Mouse (Mus musculus) neural tube, postnatal 0 days (tissue): ENCODE measurements around the gene Olfr578. TPM values are rescaled to one million over a fixed set of nuclear protein-coding genes. Genes with fewer than 3 reads are reported as not detected.

Experiments
- polyA plus RNA-seq: library from polyadenylated mRNA; unstranded; fragments of >200 nt; fragmentation: Nextera tagmentation; extraction: Ambion mirVana; gene quantifications from 2 replicates; pipeline ENCODE4 v1.2.1, GENCODE M21; 2015

The Olfr578 gene
- not detected in 2 replicates for polyA plus RNA-seq

GRCm38 (mm10) chr7:102989224-102989623, at the start of gene Olfr578:
Gene Olfr578 (minus strand): TSS chr7:102989324.

GRCm38 (mm10) chr7:103037724-103038123, 48.6 kb upstream of the Olfr578 start, which contains the start of gene Olfr582:
Gene Olfr582 (plus strand): TSS chr7:103038024.

GRCm38 (mm10) chr7:102975843-102976242, 13.3 kb downstream of the Olfr578 start, which contains the start of gene Olfr577:
Gene Olfr577 (minus strand): TSS chr7:102975943.

GRCm38 (mm10) chr7:102962360-102962759, 26.8 kb downstream of the Olfr578 start, which contains the start of gene Olfr576:
Gene Olfr576 (plus strand): TSS chr7:102962660.

GRCm38 (mm10) chr7:102958593-102958992, 30.5 kb downstream of the Olfr578 start, which contains the start of gene Olfr575:
Gene Olfr575 (minus strand): TSS chr7:102958775.

GRCm38 (mm10) chr7:102948167-102948566, 41.0 kb downstream of the Olfr578 start, which contains the start of gene Olfr574:
Gene Olfr574 (plus strand): TSS chr7:102948467.

GRCm38 (mm10) chr7:102942475-102942874, 46.6 kb downstream of the Olfr578 start, which contains the start of gene Olfr573-ps1:
Gene Olfr573-ps1 (minus strand): TSS chr7:102942575.

Other genes starting within 250 kb of the Olfr578 start
- gene Olfr560, start 230.0 kb downstream of the Olfr578 start, polyA plus RNA-seq, result not detected in 2 replicates
- 0.12 and 0.17 TPM in 2 replicates for gene Olfr78, start 229.9 kb downstream of the Olfr578 start, polyA plus RNA-seq
- not detected in 2 replicates for gene Olfr561, start 218.1 kb downstream of the Olfr578 start, polyA plus RNA-seq
- not detected in 2 replicates for gene Olfr564, start 185.8 kb downstream of the Olfr578 start, polyA plus RNA-seq
- not detected in 2 replicates for gene Olfr566, start 130.6 kb downstream of the Olfr578 start, polyA plus RNA-seq
- gene Olfr568, start 112.2 kb downstream of the Olfr578 start, polyA plus RNA-seq, result not detected in 2 replicates
- gene Olfr569, start 98.4 kb downstream of the Olfr578 start, polyA plus RNA-seq, result not detected in 2 replicates
- not detected in 2 replicates for gene Olfr570, start 94.7 kb downstream of the Olfr578 start, polyA plus RNA-seq
- not detected in 2 replicates for gene Olfr571, start 71.8 kb downstream of the Olfr578 start, polyA plus RNA-seq
- not detected in 2 replicates for gene Olfr572, start 64.9 kb downstream of the Olfr578 start, polyA plus RNA-seq
- gene Olfr573-ps1, start 46.7 kb downstream of the Olfr578 start, polyA plus RNA-seq, result not detected in 2 replicates
- gene Olfr574, start 40.9 kb downstream of the Olfr578 start, polyA plus RNA-seq, result not detected in 2 replicates
- gene Olfr575, start 30.5 kb downstream of the Olfr578 start, polyA plus RNA-seq, result not detected in 2 replicates
- gene Olfr576, start 26.7 kb downstream of the Olfr578 start, polyA plus RNA-seq, result not detected in 2 replicates
- gene Olfr577, start 13.4 kb downstream of the Olfr578 start, polyA plus RNA-seq, result not detected in 2 replicates
- not detected in 2 replicates for gene Olfr582, start 48.7 kb upstream of the Olfr578 start, polyA plus RNA-seq
- gene Olfr583, start 62.0 kb upstream of the Olfr578 start, polyA plus RNA-seq, result not detected in 2 replicates
- not detected in 2 replicates for gene Olfr584, start 92.6 kb upstream of the Olfr578 start, polyA plus RNA-seq
- not detected in 2 replicates for gene Olfr585, start 108.4 kb upstream of the Olfr578 start, polyA plus RNA-seq
- gene Olfr586, start 136.3 kb upstream of the Olfr578 start, polyA plus RNA-seq, result not detected in 2 replicates
- not detected in 2 replicates for gene Olfr588-ps1, start 151.6 kb upstream of the Olfr578 start, polyA plus RNA-seq
- gene Olfr589, start 167.0 kb upstream of the Olfr578 start, polyA plus RNA-seq, result not detected in 2 replicates
- gene Olfr591, start 189.0 kb upstream of the Olfr578 start, polyA plus RNA-seq, result not detected in 2 replicates
- gene Olfr592, start 195.5 kb upstream of the Olfr578 start, polyA plus RNA-seq, result not detected in 2 replicates
- not detected in 2 replicates for gene Olfr593, start 222.5 kb upstream of the Olfr578 start, polyA plus RNA-seq
- not detected in 2 replicates for gene Olfr594, start 227.7 kb upstream of the Olfr578 start, polyA plus RNA-seq